Mouse (Mus musculus) CH12.LX (cell line): ENCODE data around the gene Ptprg.

Source experiments
- CTCF ChIP-seq, 2 experiments: IDR thresholded peaks in 1 of 2; conservative IDR thresholded peaks in 1 of 2; 2 replicates each; pipeline ENCODE4 v1.5.1; 2011 to 2012; ENCODE audit warnings: low read depth in 2 of 2, low read length in 2 of 2, improper control_type of control experiment in 1 of 2, inconsistent platforms in 1 of 2, mild to moderate bottlenecking in 1 of 2, moderate library complexity in 1 of 2
- SIN3A ChIP-seq: IDR thresholded peaks from 2 replicates; pipeline ENCODE4 v1.6.1; 2012; ENCODE audit warnings: low read length, improper control_type of control experiment, inconsistent platforms

DNA sequence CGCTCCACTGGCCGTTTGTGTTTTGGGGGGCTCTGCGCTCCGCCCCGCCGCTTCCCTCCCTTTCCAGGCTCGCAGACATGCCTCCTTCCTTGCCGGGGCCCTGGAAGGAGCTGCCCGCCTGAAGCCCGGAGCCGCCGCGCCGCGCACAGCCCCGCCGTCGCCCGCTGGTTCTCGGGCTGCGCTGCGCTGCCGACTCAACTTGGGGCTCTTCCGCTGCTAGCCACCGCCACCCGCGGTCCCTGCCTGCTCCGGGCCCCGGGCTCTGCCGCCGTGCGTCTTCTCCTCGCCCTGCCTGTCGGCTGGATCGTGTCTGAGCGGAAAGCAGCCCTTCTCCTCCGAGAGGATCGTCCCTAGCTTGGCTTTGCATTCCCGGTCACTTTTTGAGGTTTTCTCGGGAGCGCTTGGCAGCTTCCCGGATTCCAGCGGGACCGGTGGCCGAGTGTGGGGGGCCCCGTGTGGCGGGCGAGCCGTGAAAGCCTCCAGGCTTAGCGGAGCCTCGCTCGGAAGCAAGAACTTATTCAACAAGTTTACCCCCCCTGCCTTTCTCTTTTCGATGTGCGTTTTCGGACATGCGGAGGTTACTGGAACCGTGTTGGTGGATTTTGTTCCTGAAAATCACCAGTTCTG is 460 bp downstream of the Ptprg start:
- TF ChIP-seq CTCF (conservative IDR thresholded peaks at IDR 0.05 in 1 of 2, IDR thresholded peaks at IDR 0.05 in 1 of 2; ENCODE audit: low read depth in 2 of 2, low read length in 2 of 2) (no peak), SIN3A (no peak)
